Mouse (Mus musculus): ENCODE measurements around the gene Lztr1. TPM values are rescaled to one million over a fixed set of nuclear protein-coding genes. Genes with fewer than 3 reads are reported as not detected.

The Lztr1 gene
- total RNA-seq, 4 experiments from 2014 or later = 26.0 to 37.0 (median 29.7) TPM

GRCm38 (mm10) chr16:17556907-17557306 lies 48.4 kb downstream of the Lztr1 start:
- no peak for DNase-seq (ENCODE audit: low spot score)

GRCm38 (mm10) chr16:17557947-17558480 lies 49.5 kb downstream of the Lztr1 start:
- peak; percentile 69 for DNase-seq (ENCODE audit: low spot score)

GRCm38 (mm10) chr16:17558811-17559210 lies 50.3 kb downstream of the Lztr1 start:
- no peak for DNase-seq (ENCODE audit: low spot score)

GRCm38 (mm10) chr16:17559396-17560027 lies 51.0 kb downstream of the Lztr1 start:
- DNase-seq (ENCODE audit: low spot score) = no peak

- peak; percentile 37 for DNase-seq (ENCODE audit: low spot score)
Observed at GRCm38 (mm10) chr16:17561128-17561750, 52.8 kb downstream of the Lztr1 start, which contains the start of gene Lrrc74b. Lrrc74b (minus strand) TSS chr16:17561247.

GRCm38 (mm10) chr16:17561751-17562208 lies 53.3 kb downstream of the Lztr1 start, which contains the start of gene P2rx6:
P2rx6 (plus strand) TSS chr16:17561885.
- peak; percentile 50 for DNase-seq (ENCODE audit: low spot score)

- no peak for DNase-seq (ENCODE audit: low spot score)
Observed at GRCm38 (mm10) chr16:17563580-17563979, 55.1 kb downstream of the Lztr1 start.

- DNase-seq (ENCODE audit: low spot score) = no peak
Observed at GRCm38 (mm10) chr16:17564221-17564620, 55.7 kb downstream of the Lztr1 start.

GRCm38 (mm10) chr16:17564771-17565170 lies 56.3 kb downstream of the Lztr1 start:
- no peak for DNase-seq (ENCODE audit: low spot score)

GRCm38 (mm10) chr16:17566186-17566585 lies 57.7 kb downstream of the Lztr1 start:
- no peak for DNase-seq (ENCODE audit: low spot score)

Other genes with a start within 250 kb of the Lztr1 start
- gene Tmem191c, start 232.6 kb upstream of the Lztr1 start, total RNA-seq (2022) = 1 to 10 TPM; 1.2 to 2.7 (median 1.7) TPM
- 1 to 10 TPM; 1.0 to 2.1 (median 1.5) TPM for gene Serpind1, start 177.3 kb upstream of the Lztr1 start, total RNA-seq (2022)
- 10 to 100 TPM; 16.1 to 18.4 (median 16.9) TPM for gene Snap29, start 102.7 kb upstream of the Lztr1 start, total RNA-seq (2022)
- 10 to 100 TPM; 54.5 to 60.8 (median 58.6) TPM for gene Pi4ka, start 102.4 kb upstream of the Lztr1 start, total RNA-seq (2022)
- 10 to 100 TPM; 22.8 to 29.8 (median 28.1) TPM for gene Crkl, start 56.7 kb upstream of the Lztr1 start, total RNA-seq (2022)
- under 1 TPM in 1 of 4 experiments, not detected in 3; 0.35 TPM for gene Aifm3, start 19.1 kb upstream of the Lztr1 start, total RNA-seq (2022)
- gene Thap7, start 22.4 kb downstream of the Lztr1 start, total RNA-seq (2022) = 10 to 100 TPM; 16.6 to 18.5 (median 17.6) TPM
- gene Lrrc74b, start 52.6 kb downstream of the Lztr1 start, total RNA-seq (2022) = not detected
- 1 to 10 TPM; 1.1 to 2.9 (median 2.0) TPM for gene P2rx6, start 53.2 kb downstream of the Lztr1 start, total RNA-seq (2022)
- gene Slc7a4, start 74.5 kb downstream of the Lztr1 start, total RNA-seq (2022) = 1 to 10 TPM; 1.8 to 6.4 (median 3.1) TPM
- gene Smpd4, start 110.7 kb downstream of the Lztr1 start, total RNA-seq (2022) = 10 to 100 TPM; 19.0 to 23.8 (median 20.1) TPM
- under 1 TPM in 2 of 4 experiments, not detected in 2; 0.60 to 0.62 TPM for gene Ccdc74a, start 137.8 kb downstream of the Lztr1 start, total RNA-seq (2022)
- 10 to 100 TPM; 22.3 to 27.2 (median 23.0) TPM for gene Med15, start 224.2 kb downstream of the Lztr1 start, total RNA-seq (2022)